Mouse (Mus musculus): ENCODE measurements around the gene Slx4ip. TPM values are rescaled to one million over a fixed set of nuclear protein-coding genes. Genes with fewer than 3 reads are reported as not detected.
"Not testable (repeated sequence)": the region's sequence is repeated elsewhere in the genome, so short reads cannot be mapped to it uniquely, and the experiment has no call there.

Slx4ip gene
- 7.4 and 9.1 TPM in 2 replicates for polyA plus RNA-seq (2014; fragmentation: Nextera tagmentation; extraction: Ambion mirVana)

- Histone ChIP-seq H3K27ac (replicated peaks; ENCODE audit: low read depth, low read length) (peak within 1 kb of the TSS; percentile 76), H3K4me3 (ENCODE audit: low read depth, low read length) (peak within 1 kb of the TSS; percentile 71), H3K4me2 (ENCODE audit: low read depth, low read length) (peak within 1 kb of the TSS; percentile 33), H3K4me1 (ENCODE audit: control insufficient read depth, insufficient read depth, low read length) (no peaks in the 10 kb centered on the region), H3K36me3 (replicated peaks; ENCODE audit: control insufficient read depth, insufficient read depth, low read depth, low read length) (no peaks in the 10 kb centered on the region), H3K27me3 (ENCODE audit: control insufficient read depth, insufficient read depth, low read length) (no peaks in the 10 kb centered on the region), H3K9ac (replicated peaks; ENCODE audit: low read length) (peak within 1 kb of the TSS; percentile 75), H3K9me3 (replicated peaks; ENCODE audit: control insufficient read depth, low read length) (no peaks in the 10 kb centered on the region)
- WGBS = under 1% methylated on average over 49 of the region's 49 CpGs
- DNase-seq (ENCODE audit: low spot score) = peak; percentile 100
- peak; percentile 99 for ATAC-seq (replicated peaks; ENCODE audit: insufficient number of reproducible peaks, low FRiP score, low TSS enrichment, low read depth)
Measured at GRCm38 (mm10) chr2:136891068-136891950, at the start of gene Slx4ip, which contains the start of the genes AL731706.1 and Mkks. Slx4ip (plus strand) TSS chr2:136891218. AL731706.1 (minus strand) TSS chr2:136891389. Mkks (minus strand) TSS chr2:136891389.

- Histone ChIP-seq H3K27ac (replicated peaks; ENCODE audit: low read depth, low read length) (no peak overlapping the region), H3K27me3 (ENCODE audit: control insufficient read depth, insufficient read depth, low read length) (no peaks in the 10 kb centered on the region), H3K36me3 (replicated peaks; ENCODE audit: control insufficient read depth, insufficient read depth, low read depth, low read length) (no peaks in the 10 kb centered on the region), H3K4me1 (ENCODE audit: control insufficient read depth, insufficient read depth, low read length) (no peaks in the 10 kb centered on the region), H3K4me2 (ENCODE audit: low read depth, low read length) (no peak overlapping the region), H3K9ac (replicated peaks; ENCODE audit: low read length) (no peak overlapping the region), H3K4me3 (ENCODE audit: low read depth, low read length) (no peak overlapping the region), H3K9me3 (replicated peaks; ENCODE audit: control insufficient read depth, low read length) (no peaks in the 10 kb centered on the region)
- ATAC-seq (replicated peaks; ENCODE audit: insufficient number of reproducible peaks, low FRiP score, low TSS enrichment, low read depth) (no peak), DNase-seq (ENCODE audit: low spot score) (no peak)
- 75% methylated on average over 3 of the region's 3 CpGs for WGBS
Measured at GRCm38 (mm10) chr2:136850366-136850765, 40.7 kb upstream of the Slx4ip start.

GRCm38 (mm10) chr2:136854543-136855388, 36.3 kb upstream of the Slx4ip start:
- no peaks in the 10 kb centered on the region for H3K36me3 ChIP-seq (replicated peaks; ENCODE audit: control insufficient read depth, insufficient read depth, low read depth, low read length)
- H3K4me3 ChIP-seq (ENCODE audit: low read depth, low read length) = no peak overlapping the region
- no peaks in the 10 kb centered on the region for H3K9me3 ChIP-seq (replicated peaks; ENCODE audit: control insufficient read depth, low read length)
- no peak overlapping the region for H3K9ac ChIP-seq (replicated peaks; ENCODE audit: low read length)
- no peaks in the 10 kb centered on the region for H3K27me3 ChIP-seq (ENCODE audit: control insufficient read depth, insufficient read depth, low read length)
- no peak overlapping the region for H3K4me2 ChIP-seq (ENCODE audit: low read depth, low read length)
- ATAC-seq (replicated peaks; ENCODE audit: insufficient number of reproducible peaks, low FRiP score, low TSS enrichment, low read depth) (peak; percentile 75; the same call in 1 of the 2 replicates), DNase-seq (ENCODE audit: low spot score) (no peak)
- H3K4me1 ChIP-seq (ENCODE audit: control insufficient read depth, insufficient read depth, low read length) = no peaks in the 10 kb centered on the region
- no peak overlapping the region for H3K27ac ChIP-seq (replicated peaks; ENCODE audit: low read depth, low read length)
- 30% methylated on average over 5 of the region's 5 CpGs for WGBS

- H3K4me3 ChIP-seq (ENCODE audit: low read depth, low read length) = no peak within 1 kb of the TSS
- WGBS = 90% methylated on average over 2 of the region's 2 CpGs
- H3K4me2 ChIP-seq (ENCODE audit: low read depth, low read length) = no peak within 1 kb of the TSS
- no peak for DNase-seq (ENCODE audit: low spot score)
- ATAC-seq (replicated peaks; ENCODE audit: insufficient number of reproducible peaks, low FRiP score, low TSS enrichment, low read depth) = no peak
- H3K36me3 ChIP-seq (replicated peaks; ENCODE audit: control insufficient read depth, insufficient read depth, low read depth, low read length) = no peaks in the 10 kb centered on the region
- H3K9me3 ChIP-seq (replicated peaks; ENCODE audit: control insufficient read depth, low read length) = no peaks in the 10 kb centered on the region
- H3K9ac ChIP-seq (replicated peaks; ENCODE audit: low read length) = no peak within 1 kb of the TSS
- H3K27me3 ChIP-seq (ENCODE audit: control insufficient read depth, insufficient read depth, low read length) = no peaks in the 10 kb centered on the region
- no peaks in the 10 kb centered on the region for H3K4me1 ChIP-seq (ENCODE audit: control insufficient read depth, insufficient read depth, low read length)
- no peak within 1 kb of the TSS for H3K27ac ChIP-seq (replicated peaks; ENCODE audit: low read depth, low read length)
Measured at GRCm38 (mm10) chr2:136885579-136885978, 5.4 kb upstream of the Slx4ip start, which contains the start of gene AL731706.2. AL731706.2 (minus strand) TSS chr2:136885679.

GRCm38 (mm10) chr2:136886846-136887245, 4.2 kb upstream of the Slx4ip start:
- no peak for ATAC-seq (replicated peaks; ENCODE audit: insufficient number of reproducible peaks, low FRiP score, low TSS enrichment, low read depth)
- 70% methylated on average over 4 of the region's 4 CpGs for WGBS
- Histone ChIP-seq H3K27me3 (ENCODE audit: control insufficient read depth, insufficient read depth, low read length) (no peaks in the 10 kb centered on the region), H3K9me3 (replicated peaks; ENCODE audit: control insufficient read depth, low read length) (no peaks in the 10 kb centered on the region), H3K4me3 (ENCODE audit: low read depth, low read length) (no peak overlapping the region), H3K4me1 (ENCODE audit: control insufficient read depth, insufficient read depth, low read length) (no peaks in the 10 kb centered on the region), H3K4me2 (ENCODE audit: low read depth, low read length) (no peak overlapping the region), H3K36me3 (replicated peaks; ENCODE audit: control insufficient read depth, insufficient read depth, low read depth, low read length) (no peaks in the 10 kb centered on the region), H3K9ac (replicated peaks; ENCODE audit: low read length) (no peak overlapping the region), H3K27ac (replicated peaks; ENCODE audit: low read depth, low read length) (no peak overlapping the region)
- peak; percentile 39 for DNase-seq (ENCODE audit: low spot score)

GRCm38 (mm10) chr2:136890716-136891067, 326 bp upstream of the Slx4ip start:
- Histone ChIP-seq H3K9ac (replicated peaks; ENCODE audit: low read length) (peak overlapping the region; percentile 75), H3K4me2 (ENCODE audit: low read depth, low read length) (peak overlapping the region; percentile 20), H3K4me3 (ENCODE audit: low read depth, low read length) (peak overlapping the region; percentile 71), H3K27ac (replicated peaks; ENCODE audit: low read depth, low read length) (peak overlapping the region; percentile 76)
- not testable (repeated sequence) for DNase-seq (ENCODE audit: low spot score); H3K36me3 ChIP-seq (replicated peaks; ENCODE audit: control insufficient read depth, insufficient read depth, low read depth, low read length); H3K27me3 ChIP-seq (ENCODE audit: control insufficient read depth, insufficient read depth, low read length); H3K4me1 ChIP-seq (ENCODE audit: control insufficient read depth, insufficient read depth, low read length); H3K9me3 ChIP-seq (replicated peaks; ENCODE audit: control insufficient read depth, low read length)
- peak; percentile 71 for ATAC-seq (replicated peaks; ENCODE audit: insufficient number of reproducible peaks, low FRiP score, low TSS enrichment, low read depth)
- 8% methylated on average over 15 of the region's 15 CpGs for WGBS

- no peaks in the 10 kb centered on the region for H3K9me3 ChIP-seq (replicated peaks; ENCODE audit: control insufficient read depth, low read length)
- peak; percentile 66 for ATAC-seq (replicated peaks; ENCODE audit: insufficient number of reproducible peaks, low FRiP score, low TSS enrichment, low read depth)
- 0 out of 2 replicates have a peak overlapping the region, but pooled peaks have one; percentile 13 for H3K27ac ChIP-seq (replicated peaks; ENCODE audit: low read depth, low read length)
- H3K4me2 ChIP-seq (ENCODE audit: low read depth, low read length) = peak overlapping the region; percentile 33
- H3K9ac ChIP-seq (replicated peaks; ENCODE audit: low read length) = peak overlapping the region; percentile 67
- no peaks in the 10 kb centered on the region for H3K4me1 ChIP-seq (ENCODE audit: control insufficient read depth, insufficient read depth, low read length)
- DNase-seq (ENCODE audit: low spot score) = peak; percentile 97
- peak overlapping the region; percentile 71 for H3K4me3 ChIP-seq (ENCODE audit: low read depth, low read length)
- H3K36me3 ChIP-seq (replicated peaks; ENCODE audit: control insufficient read depth, insufficient read depth, low read depth, low read length) = no peaks in the 10 kb centered on the region
- 0% methylated on average over 23 of the region's 23 CpGs for WGBS
- no peaks in the 10 kb centered on the region for H3K27me3 ChIP-seq (ENCODE audit: control insufficient read depth, insufficient read depth, low read length)
Measured at GRCm38 (mm10) chr2:136891951-136892371, 943 bp downstream of the Slx4ip start.
